Mouse (Mus musculus) cerebellum, adult 2 months (tissue): ENCODE results near the gene Hivep2.

ENCODE experiments used
- CTCF ChIP-seq: fragments of 200-500 bp; IDR thresholded peaks from 2 replicates; pipeline ENCODE4 v1.5.1; 2011; ENCODE audit warnings: low read depth, mild to moderate bottlenecking, control low read depth, low read length, moderate library complexity, borderline replicate concordance; ENCODE audit not compliant: insufficient read depth
- POLR2A ChIP-seq: fragments of 200-500 bp; IDR thresholded peaks from 2 replicates; pipeline ENCODE4 v1.6.1; 2011; ENCODE audit warnings: low read length, control low read depth, borderline replicate concordance; ENCODE audit not compliant: insufficient read depth

- TF ChIP-seq CTCF (no peak), POLR2A (no peak)
These were observed 230.1 kb downstream of the Hivep2 start for GRCm38 (mm10) chr10:14195778-14196650.
